Mouse (Mus musculus) liver, adult 2 months (tissue): ENCODE measurements at regions not wholly inside any gene's neighbourhood (a gene's known extent, or its start where the extent isn't known, plus 50 kb on each side); places are given as distances from the start of the nearest gene placed in this dataset.

Experiments used
- CTCF ChIP-seq: fragments of 200-500 bp; IDR thresholded peaks from 2 replicates; pipeline ENCODE4 v1.5.1; 2011; ENCODE audit warnings: low read depth, low read length, control low read depth
- POLR2A ChIP-seq: fragments of 200-500 bp; IDR thresholded peaks from 2 replicates; pipeline ENCODE4 v1.6.1; 2011; ENCODE audit warnings: low read length, control low read depth; ENCODE audit not compliant: insufficient read depth; ENCODE audit errors: extremely low read depth

DNA sequence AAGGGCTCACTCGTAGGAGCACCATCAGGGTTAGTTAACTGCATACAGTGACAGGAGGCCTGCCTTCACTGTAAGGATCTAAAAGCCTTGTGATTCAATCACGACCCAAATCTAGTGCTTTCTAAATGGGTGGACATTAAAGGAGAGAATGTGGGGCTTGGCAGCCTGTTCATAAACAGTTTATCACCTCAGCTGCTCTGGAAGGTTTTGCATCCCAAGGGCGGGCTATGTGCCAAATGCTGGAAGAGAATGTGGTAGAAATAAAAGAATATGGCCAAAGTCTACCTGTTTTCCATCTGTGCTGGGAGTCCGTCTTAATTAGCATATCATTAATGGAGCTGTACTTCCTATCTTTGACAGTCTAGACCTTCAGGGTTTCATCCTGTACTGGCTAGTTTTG is 241.0 kb downstream of the Cdca7 start:
- TF ChIP-seq CTCF (no peak), POLR2A (no peak)
